Comparison of ENCODE assay signal across 22 mouse cellular contexts in genomic region chr12:56487046-56487445, GRCm38 (mm10). TPM values are rescaled to one million over a fixed set of nuclear protein-coding genes. Genes with fewer than 3 reads are reported as not detected.
A peak's percentile ranks its signal among the peaks of the same experiment; 100 is the strongest.
DNase-seq lines count a peak whose midpoint lies in the region; ATAC-seq and TF ChIP-seq lines count a peak whose summit lies in the region.
"Had no signal": no experiment of that assay in that cellular context is flagged by ENCODE, and none has a peak within 500 bp of the region (broad histone marks: within the 10 kb centered on the region; RNA-seq: fewer than 3 reads in every experiment).

No protein-coding gene starts in this region.

- TF ChIP-seq CTCF in lung, embryonic 14.5 days (IDR thresholded peaks at IDR 0.05; ENCODE audit: low read depth), result no peak
- TF ChIP-seq CTCF in lung, postnatal 0 days (IDR thresholded peaks at IDR 0.05), result no peak

- H3K9me3 ChIP-seq in lung, embryonic 14.5 days (ENCODE audit: low read depth, low read length), result no peaks in the 10 kb centered on the region
- H3K9me3 ChIP-seq in lung, embryonic 16.5 days (ENCODE audit: control insufficient read depth, low read length), result no peaks in the 10 kb centered on the region
- no peaks in the 10 kb centered on the region for H3K9me3 ChIP-seq in lung, postnatal 0 days (ENCODE audit: low read length)
- H3K9me3 ChIP-seq in forebrain, embryonic 13.5 days (replicated peaks), result no peaks in the 10 kb centered on the region
- H3K9me3 ChIP-seq: embryonic facial prominence, embryonic 10.5 days; embryonic facial prominence, embryonic 12.5 days had no signal

- no peaks in the 10 kb centered on the region for H3K27me3 ChIP-seq in lung, embryonic 14.5 days (ENCODE audit: insufficient read depth, low read length)
- H3K27me3 ChIP-seq in lung, embryonic 16.5 days (ENCODE audit: control insufficient read depth, insufficient read depth, low read depth, low read length), result no peaks in the 10 kb centered on the region
- H3K27me3 ChIP-seq in lung, postnatal 0 days (replicated peaks; ENCODE audit: insufficient read depth, low read length), result no peaks in the 10 kb centered on the region
- peaks cover 91% of the 10 kb centered on the region for H3K27me3 ChIP-seq in forebrain, embryonic 13.5 days
- H3K27me3 ChIP-seq: embryonic facial prominence, embryonic 12.5 days had no signal

- WGBS in lung, embryonic 14.5 days, result 10% methylated on average over 3 of the region's 3 CpGs
- 9% methylated on average over 3 of the region's 3 CpGs for WGBS in lung, embryonic 16.5 days
- 12% methylated on average over 3 of the region's 3 CpGs for WGBS in lung, postnatal 0 days
- WGBS in forebrain, embryonic 13.5 days, result 54% methylated on average over 3 of the region's 3 CpGs

- no peak overlapping the region for H3K4me3 ChIP-seq in lung, embryonic 14.5 days (ENCODE audit: low read depth, low read length)
- H3K4me3 ChIP-seq in lung, embryonic 16.5 days (ENCODE audit: low read length), result no peak overlapping the region
- no peak overlapping the region for H3K4me3 ChIP-seq in lung, postnatal 0 days (ENCODE audit: low read depth, low read length)
- H3K4me3 ChIP-seq in forebrain, embryonic 13.5 days, result no peak overlapping the region
- H3K4me3 ChIP-seq: embryonic facial prominence, embryonic 10.5 days; embryonic facial prominence, embryonic 12.5 days had no signal

- peak; percentile 11 for DNase-seq in lung, embryonic 14.5 days
- no peak for DNase-seq in lung, postnatal 25 days (ENCODE audit: low spot score)
- peak; percentile 48 for DNase-seq in lung, postnatal 0 days (ENCODE audit: low spot score)
- DNase-seq in lung, postnatal 36 days, result peak; percentile 30
- DNase-seq in T-cell, adult 2 months (ENCODE audit: low spot score), result no peak
- DNase-seq in frontal cortex, postnatal 14 days (ENCODE audit: low spot score in 2 of 2), result no peak
- DNase-seq: adrenal gland, adult 8-10 months; adrenal gland, postnatal 14 days; adrenal gland, postnatal 36 days; cerebellum, adult 11-12 months; cerebellum, adult 2 months; cerebellum, adult 9-10 months; cerebellum, postnatal 10 days; cerebellum, postnatal 25 days had no signal

- no peaks in the 10 kb centered on the region for H3K36me3 ChIP-seq in lung, embryonic 14.5 days (ENCODE audit: insufficient read depth)
- no peaks in the 10 kb centered on the region for H3K36me3 ChIP-seq in lung, embryonic 16.5 days (ENCODE audit: control insufficient read depth, insufficient read depth, low read length)
- H3K36me3 ChIP-seq in lung, postnatal 0 days (ENCODE audit: insufficient read depth, low read length), result no peaks in the 10 kb centered on the region
- no peaks in the 10 kb centered on the region for H3K36me3 ChIP-seq in forebrain, embryonic 13.5 days (ENCODE audit: poor library complexity, severe bottlenecking)
- H3K36me3 ChIP-seq: embryonic facial prominence, embryonic 10.5 days; embryonic facial prominence, embryonic 12.5 days had no signal

- no peak for TF ChIP-seq EP300 in lung, postnatal 0 days (IDR thresholded peaks at IDR 0.05)

- no peak overlapping the region for H3K9ac ChIP-seq in lung, embryonic 14.5 days
- no peak overlapping the region for H3K9ac ChIP-seq in lung, embryonic 16.5 days (ENCODE audit: low read length)
- H3K9ac ChIP-seq in lung, postnatal 0 days (replicated peaks; ENCODE audit: low read depth), result no peak overlapping the region
- H3K9ac ChIP-seq in forebrain, embryonic 13.5 days, result no peak overlapping the region
- H3K9ac ChIP-seq: embryonic facial prominence, embryonic 12.5 days had no signal

- H3K4me1 ChIP-seq in lung, embryonic 14.5 days (ENCODE audit: insufficient read depth), result no peaks in the 10 kb centered on the region
- no peaks in the 10 kb centered on the region for H3K4me1 ChIP-seq in lung, embryonic 16.5 days (replicated peaks; ENCODE audit: control insufficient read depth, insufficient read depth, low read length)
- H3K4me1 ChIP-seq in lung, postnatal 0 days (ENCODE audit: insufficient read depth, low read depth, low read length), result no peaks in the 10 kb centered on the region
- no peaks in the 10 kb centered on the region for H3K4me1 ChIP-seq in forebrain, embryonic 13.5 days
- H3K4me1 ChIP-seq: embryonic facial prominence, embryonic 10.5 days; embryonic facial prominence, embryonic 12.5 days had no signal

- ATAC-seq in lung, embryonic 14.5 days (ENCODE audit: insufficient read depth), result no peak; the same call in 1 of the 2 replicates
- peak; percentile 69; the same call in 1 of the 2 replicates for ATAC-seq in lung, embryonic 16.5 days (ENCODE audit: low read depth)
- peak; percentile 79 for ATAC-seq in lung, postnatal 0 days
- ATAC-seq in forebrain, embryonic 13.5 days, result no peak
- ATAC-seq: activated CD4-positive, CD25-positive, alpha-beta regulatory T cell, adult 4 months; forebrain, embryonic 14.5 days; forebrain, embryonic 16.5 days had no signal

- no peak overlapping the region for H3K4me2 ChIP-seq in lung, embryonic 14.5 days
- no peak overlapping the region for H3K4me2 ChIP-seq in lung, embryonic 16.5 days (ENCODE audit: low read depth, low read length)
- H3K4me2 ChIP-seq in lung, postnatal 0 days (replicated peaks; ENCODE audit: low read depth, low read length), result no peak overlapping the region
- no peak overlapping the region for H3K4me2 ChIP-seq in forebrain, embryonic 13.5 days
- H3K4me2 ChIP-seq: embryonic facial prominence, embryonic 12.5 days had no signal

- no peak overlapping the region for H3K27ac ChIP-seq in lung, embryonic 14.5 days (ENCODE audit: low read depth)
- H3K27ac ChIP-seq in lung, embryonic 16.5 days (ENCODE audit: low read length), result peak overlapping the region; percentile 3
- peak overlapping the region; percentile 69; the same call in 1 of the 2 replicates for H3K27ac ChIP-seq in lung, postnatal 0 days (ENCODE audit: low read length)
- H3K27ac ChIP-seq in forebrain, embryonic 13.5 days, result no peak overlapping the region
- H3K27ac ChIP-seq: embryonic facial prominence, embryonic 10.5 days; embryonic facial prominence, embryonic 12.5 days had no signal

RNA-seq across cellular contexts. Expression of gene Nkx2-1, which starts 49.7 kb away (rescaled TPM):
- polyA plus RNA-seq in lung, embryonic 14.5 days (2014; fragmentation: Nextera tagmentation; extraction: Ambion mirVana), result 94.6 and 95.1 TPM in 2 replicates
- polyA plus RNA-seq in lung, embryonic 16.5 days (2015; fragmentation: Nextera tagmentation; extraction: Ambion mirVana), result 74.8 and 91.7 TPM in 2 replicates
- 62.7 and 68.7 TPM in 2 replicates for polyA plus RNA-seq in lung, postnatal 0 days (2015; fragmentation: Nextera tagmentation; extraction: Ambion mirVana)
- polyA plus RNA-seq in forebrain, embryonic 13.5 days (2015; fragmentation: Nextera tagmentation; extraction: Ambion mirVana), result 12.4 and 22.6 TPM in 2 replicates
- polyA plus RNA-seq: activated CD4-positive, CD25-positive, alpha-beta regulatory T cell, adult 4 months; C2C12; cerebellum, adult 2 months had no signal

Comparison
In these comparisons a context has a peak if more than half of its experiments do, and no peak if none do; other contexts are left out.
1. ATAC-seq: peak in lung, embryonic 16.5 days (single experiment) and lung, postnatal 0 days (single experiment); none in lung, embryonic 14.5 days (single experiment) and forebrain, embryonic 13.5 days (single experiment).
2. DNase-seq: peak in lung, embryonic 14.5 days (single experiment), lung, postnatal 0 days (single experiment) and lung, postnatal 36 days (single experiment); none in lung, postnatal 25 days (single experiment), T-cell, adult 2 months (single experiment) and frontal cortex, postnatal 14 days (0 of 2).
3. H3K27ac ChIP-seq: peak in lung, embryonic 16.5 days (single experiment) and lung, postnatal 0 days (single experiment); none in lung, embryonic 14.5 days (single experiment) and forebrain, embryonic 13.5 days (single experiment).